Mouse (Mus musculus) midbrain, postnatal 0 days (tissue): ENCODE results near the gene Cry2. TPM values are rescaled to one million over a fixed set of nuclear protein-coding genes. Genes with fewer than 3 reads are reported as not detected.

Source experiments
- ATAC-seq: fragments of 200-750 bp; cut with Nextera tagmentation; 2 replicates; pipeline ENCODE4 v1.8.0; 2017; ENCODE audit warnings: moderate number of reproducible peaks, mild to moderate bottlenecking, moderate TSS enrichment, moderate library complexity; ENCODE audit not compliant: low FRiP score
- DNase-seq: peaks from one replicate; pipeline ENCODE4 v3.0.0-alpha.2; 2015; ENCODE audit warnings: low spot score
- H3K27ac ChIP-seq: fragments of 300-500 bp; sonication (generic); 2 replicates; pipeline ENCODE4 v1.5.1; 2014; ENCODE audit warnings: low read depth, mild to moderate bottlenecking, low read length, mixed read lengths
- H3K27me3 ChIP-seq: fragments of 300-500 bp; sonication (generic); 2 replicates; pipeline ENCODE4 v1.6.1; 2014; ENCODE audit warnings: low read length, control low read depth, mixed read lengths; ENCODE audit not compliant: insufficient read depth
- H3K36me3 ChIP-seq: fragments of 300-500 bp; sonication (generic); 2 replicates; pipeline ENCODE4 v1.6.1; 2014; ENCODE audit warnings: low read length, control low read depth, mixed read lengths; ENCODE audit not compliant: insufficient read depth
- H3K4me1 ChIP-seq: fragments of 300-500 bp; sonication (generic); 2 replicates; pipeline ENCODE4 v1.6.1; 2014; ENCODE audit warnings: mild to moderate bottlenecking, control low read depth, antibody characterized with exemption, low read length, mixed read lengths; ENCODE audit not compliant: insufficient read depth
- H3K4me2 ChIP-seq: fragments of 300-500 bp; sonication (generic); 2 replicates; pipeline ENCODE4 v1.6.1; 2014; ENCODE audit warnings: low read depth, mild to moderate bottlenecking, low read length, mixed read lengths; ENCODE audit not compliant: poor library complexity, severe bottlenecking
- H3K4me3 ChIP-seq: fragments of 300-500 bp; sonication (generic); 2 replicates; pipeline ENCODE4 v1.5.1; 2014; ENCODE audit warnings: low read depth, mild to moderate bottlenecking, low read length, moderate library complexity
- H3K9ac ChIP-seq: fragments of 300-500 bp; sonication (generic); replicated peaks from 2 replicates; pipeline ENCODE4 v1.6.1; 2014; ENCODE audit warnings: mild to moderate bottlenecking, low read length, moderate library complexity, mixed read lengths; ENCODE audit not compliant: poor library complexity, severe bottlenecking
- H3K9me3 ChIP-seq: fragments of 300-500 bp; sonication (generic); 2 replicates; pipeline ENCODE4 v1.6.1; 2016; ENCODE audit warnings: low read length, control low read depth
- CTCF ChIP-seq: IDR thresholded peaks from 2 replicates; pipeline ENCODE4 v1.5.1; 2016; ENCODE audit warnings: antibody characterized with exemption, mild to moderate bottlenecking
- WGBS: fragments of 180-500 bp; shearing (Covaris S2); extraction: QIAGEN DNeasy Blood & Tissue Kit; methylation state at CpG from one replicate; pipeline ENCODE4 v1.1.7; 2014; 5-methylcytosine and 5-hydroxymethylcytosine counted together
- microRNA-seq: library from miRNA; unstranded; fragments of <30 nt; microRNA quantifications from one replicate; pipeline ENCODE4, GENCODE M21; 2016; ENCODE audit warnings: borderline number of aligned reads
- polyA plus RNA-seq: library from polyadenylated mRNA; unstranded; fragments of >200 nt; fragmentation: Nextera tagmentation; extraction: Ambion mirVana; gene quantifications from 2 replicates; pipeline ENCODE4 v1.2.1, GENCODE M21; 2015
- total RNA-seq: library from RNA; depleted of rRNA; stranded (reverse); fragments of >200 nt; gene quantifications from 2 replicates; pipeline ENCODE4 v1.2.3, GENCODE M21; 2014; rRNA removed

Gene Cry2
- total and polyA plus RNA-seq, 2 experiments from 2014 or later: 41.9 to 55.2 TPM

DNA sequence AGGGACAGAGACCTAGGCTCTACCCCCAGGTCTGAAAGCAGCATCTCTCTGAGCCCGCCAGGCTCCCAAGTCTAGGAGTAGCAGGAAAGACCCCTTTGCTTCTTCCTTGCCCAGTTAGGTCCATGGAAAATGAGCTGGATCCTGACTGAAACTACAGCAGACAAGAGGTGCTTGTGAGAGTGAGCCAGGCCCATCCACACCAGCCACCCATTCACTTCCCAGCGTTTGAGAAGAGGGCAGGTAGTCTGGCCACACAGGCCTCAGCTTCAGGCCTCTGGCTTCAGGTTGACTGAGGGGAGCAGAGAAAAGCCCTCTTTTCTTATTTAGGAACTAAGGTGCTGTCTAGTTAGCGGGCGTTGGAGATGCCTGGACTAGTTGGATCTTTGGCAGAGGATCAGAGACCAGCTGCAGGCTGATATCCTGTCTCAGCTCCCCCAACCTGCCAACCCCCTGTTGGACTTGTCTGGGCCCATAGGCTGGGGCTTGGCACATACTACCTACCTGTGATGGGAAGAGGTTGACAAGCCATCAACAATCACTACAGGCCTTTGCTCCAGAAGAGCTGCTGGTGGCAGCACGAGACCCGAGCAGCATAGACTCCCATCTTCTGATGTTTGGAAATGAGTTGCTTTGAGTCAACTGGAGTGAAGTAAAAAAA is 71.1 kb downstream of the Cry2 start:
- Histone ChIP-seq H3K4me3 (no peak overlapping the region), H3K4me2 (no peak overlapping the region), H3K36me3 (peaks cover 48% of the 10 kb centered on the region), H3K9me3 (no peaks in the 10 kb centered on the region), H3K27ac (no peak overlapping the region), H3K4me1 (no peaks in the 10 kb centered on the region), H3K27me3 (no peaks in the 10 kb centered on the region), H3K9ac (no peak overlapping the region)
- over 99% methylated on average over 6 of the region's 6 CpGs for WGBS
- DNase-seq (no peak), ATAC-seq (no peak)
- no peak for TF ChIP-seq CTCF

DNA sequence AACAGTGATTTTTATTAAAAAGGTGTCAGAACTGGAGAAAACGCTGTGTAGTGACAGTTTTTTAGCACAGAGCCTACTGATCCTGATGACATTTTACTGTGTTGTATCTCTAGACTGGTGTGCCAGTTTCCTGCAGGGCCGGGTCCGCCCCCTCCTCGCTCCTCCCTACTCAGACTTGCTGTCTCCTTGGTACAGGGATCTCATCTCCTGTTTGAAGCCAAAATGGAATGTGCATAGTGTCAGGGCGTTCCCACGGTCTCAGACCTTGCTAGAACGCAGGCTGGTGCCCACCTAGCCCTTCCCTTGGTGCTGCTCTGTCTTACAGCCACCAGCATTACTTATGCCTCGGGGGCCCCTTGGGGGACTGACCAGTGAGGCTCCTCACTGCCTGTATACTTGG is 72.0 kb downstream of the Cry2 start:
- Histone ChIP-seq H3K36me3 (peaks cover 53% of the 10 kb centered on the region), H3K9me3 (no peaks in the 10 kb centered on the region), H3K4me3 (no peak overlapping the region), H3K4me1 (no peaks in the 10 kb centered on the region), H3K27me3 (no peaks in the 10 kb centered on the region), H3K4me2 (no peak overlapping the region), H3K27ac (no peak overlapping the region), H3K9ac (no peak overlapping the region)
- no peak for ATAC-seq
- no peak for TF ChIP-seq CTCF
- DNase-seq: no peak
- 78% methylated on average over 8 of the region's 8 CpGs for WGBS

DNA sequence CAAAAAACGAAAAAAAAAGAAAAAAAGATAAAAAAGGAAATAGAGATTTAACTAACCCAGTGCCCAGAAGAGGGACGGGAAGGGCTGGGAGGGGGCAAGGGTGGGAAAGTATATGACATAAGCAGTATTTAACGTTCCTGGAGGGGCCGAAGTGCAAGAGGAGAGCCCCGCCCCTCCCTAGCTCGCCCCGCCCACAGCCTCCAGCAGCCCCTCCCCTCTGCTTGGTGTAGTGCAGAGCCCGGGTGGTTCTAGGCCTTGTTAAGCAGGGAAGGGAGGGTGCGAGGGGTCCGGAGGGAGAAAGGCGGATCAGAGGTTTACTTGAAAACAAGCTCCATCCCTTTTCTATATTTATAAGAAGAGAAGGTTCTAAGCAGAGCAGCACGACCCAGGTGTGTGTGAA is 73.0 kb downstream of the Cry2 start:
- no peak for TF ChIP-seq CTCF
- Histone ChIP-seq H3K9ac (no peak overlapping the region), H3K4me2 (no peak overlapping the region), H3K36me3 (peaks cover 54% of the 10 kb centered on the region), H3K27ac (no peak overlapping the region), H3K4me3 (no peak overlapping the region), H3K4me1 (no peaks in the 10 kb centered on the region), H3K27me3 (no peaks in the 10 kb centered on the region), H3K9me3 (no peaks in the 10 kb centered on the region)
- WGBS: 25% methylated on average over 11 of the region's 12 CpGs
- no peak for DNase-seq
- no peak for ATAC-seq

DNA sequence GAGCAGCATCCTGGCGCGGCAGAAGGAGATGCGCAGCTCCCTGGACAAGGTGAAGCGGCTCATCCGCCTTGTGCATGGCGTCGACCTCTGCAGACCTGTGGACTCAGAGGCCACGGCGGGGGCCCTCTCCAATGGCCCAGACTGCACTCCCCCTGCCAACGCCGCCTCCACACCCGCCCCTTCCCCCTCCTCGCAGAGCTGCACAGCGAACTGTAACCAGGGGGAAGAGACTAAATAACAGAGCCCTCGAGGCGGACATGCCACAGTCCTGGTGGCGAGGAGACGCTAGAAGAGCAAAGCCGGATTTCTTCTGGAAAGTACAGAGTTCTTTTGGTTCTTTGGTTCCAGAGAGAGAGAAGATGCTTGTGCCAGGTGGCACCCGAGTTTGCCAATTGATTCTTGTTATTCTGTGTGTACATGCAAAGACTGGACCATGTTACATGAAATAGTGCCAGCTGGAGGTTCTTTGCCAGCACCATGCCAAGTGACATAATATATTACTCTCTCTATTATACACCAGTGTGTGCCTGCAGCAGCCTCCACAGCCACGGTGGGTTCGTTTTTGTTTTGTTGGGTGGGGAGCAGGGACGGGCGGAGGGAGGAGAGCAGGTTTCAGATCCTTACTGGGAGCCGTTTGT is 73.5 kb downstream of the Cry2 start:
- no peaks in the 10 kb centered on the region for H3K9me3 ChIP-seq
- H3K27me3 ChIP-seq: no peaks in the 10 kb centered on the region
- peak; percentile 64 for DNase-seq
- H3K4me1 ChIP-seq: no peaks in the 10 kb centered on the region
- no peak for TF ChIP-seq CTCF
- H3K36me3 ChIP-seq: peaks cover 54% of the 10 kb centered on the region
- no peak overlapping the region for H3K4me2 ChIP-seq
- no peak overlapping the region for H3K4me3 ChIP-seq
- no peak for ATAC-seq
- H3K9ac ChIP-seq: no peak overlapping the region
- 62% methylated on average over 25 of the region's 25 CpGs for WGBS
- H3K27ac ChIP-seq: no peak overlapping the region

DNA sequence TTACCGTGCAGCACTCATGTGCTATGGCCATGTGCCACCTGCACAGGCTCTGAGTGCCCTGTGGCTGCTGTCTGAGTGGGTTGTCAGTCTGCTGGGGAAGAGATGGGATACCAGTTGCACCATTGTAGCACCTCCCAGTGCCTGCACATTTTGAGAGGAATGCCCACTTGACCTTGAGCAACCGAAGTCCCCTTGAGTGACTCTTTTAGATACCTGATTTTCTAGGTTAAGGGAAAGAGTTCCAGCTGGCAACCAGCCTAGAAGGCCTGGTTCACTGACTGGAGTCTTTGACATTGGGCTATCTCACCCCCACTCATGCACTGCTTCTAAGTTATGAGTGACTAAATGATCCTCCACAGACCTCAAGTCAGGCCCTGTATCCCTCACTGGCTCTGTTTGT is 74.5 kb downstream of the Cry2 start:
- DNase-seq: no peak
- H3K9ac ChIP-seq: no peak overlapping the region
- H3K27me3 ChIP-seq: no peaks in the 10 kb centered on the region
- H3K36me3 ChIP-seq: peaks cover 51% of the 10 kb centered on the region
- H3K4me2 ChIP-seq: no peak overlapping the region
- H3K4me3 ChIP-seq: no peak overlapping the region
- no peaks in the 10 kb centered on the region for H3K9me3 ChIP-seq
- H3K27ac ChIP-seq: no peak overlapping the region
- 82% methylated on average over 2 of the region's 2 CpGs for WGBS
- H3K4me1 ChIP-seq: no peaks in the 10 kb centered on the region
- TF ChIP-seq CTCF: no peak
- no peak for ATAC-seq

DNA sequence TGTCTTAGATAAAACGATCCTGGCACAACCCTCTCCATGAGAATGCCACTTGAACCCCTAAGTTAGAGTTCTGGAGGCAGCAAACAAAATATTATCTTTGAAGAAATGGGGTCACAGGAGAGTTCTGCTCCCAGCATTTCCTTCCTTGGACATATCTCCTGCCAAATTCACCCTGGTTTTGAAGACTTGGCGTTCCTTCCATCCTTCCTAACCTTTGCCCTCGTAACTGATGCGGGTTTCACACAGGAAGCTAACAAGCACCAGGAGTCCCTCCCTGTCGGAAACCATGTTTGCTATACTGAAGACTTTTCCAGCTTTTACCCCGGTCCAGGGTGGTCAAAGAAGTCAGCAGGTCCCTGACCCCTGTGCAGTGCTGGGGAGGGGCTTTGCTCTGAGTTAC is 79.6 kb downstream of the Cry2 start:
- no peaks in the 10 kb centered on the region for H3K27me3 ChIP-seq
- H3K9ac ChIP-seq: no peak overlapping the region
- no peak for TF ChIP-seq CTCF
- no peak overlapping the region for H3K27ac ChIP-seq
- DNase-seq: no peak
- H3K9me3 ChIP-seq: no peaks in the 10 kb centered on the region
- H3K36me3 ChIP-seq: peaks cover 39% of the 10 kb centered on the region
- no peaks in the 10 kb centered on the region for H3K4me1 ChIP-seq
- no peak overlapping the region for H3K4me3 ChIP-seq
- ATAC-seq: no peak
- WGBS: 66% methylated on average over 6 of the region's 6 CpGs
- H3K4me2 ChIP-seq: no peak overlapping the region

Small RNA genes within 50 kb of the gene (microRNA-seq; reads per million reads assigned to microRNA genes)
- not detected for gene Mir7000

Other genes with a start within 250 kb of the Cry2 start
- gene Pex16, start 59.4 kb downstream of the Cry2 start, total RNA-seq: 23.6 and 31.8 TPM in 2 replicates
- 43.4 and 51.5 TPM in 2 replicates for gene Pex16, start 59.4 kb downstream of the Cry2 start, polyA plus RNA-seq
- gene Large2, start 59.2 kb downstream of the Cry2 start, total RNA-seq: 1.4 TPM in 2 replicates
- 1.5 and 1.6 TPM in 2 replicates for gene Large2, start 59.2 kb downstream of the Cry2 start, polyA plus RNA-seq
- gene 1700029I15Rik, start 51.5 kb downstream of the Cry2 start, total RNA-seq: 0.76 and 8.6 TPM in 2 replicates
- gene 1700029I15Rik, start 51.5 kb downstream of the Cry2 start, polyA plus RNA-seq: 3.1 and 4.7 TPM in 2 replicates
- 286 and 357 TPM in 2 replicates for gene Mapk8ip1, start 32.8 kb downstream of the Cry2 start, total RNA-seq
- 176 and 178 TPM in 2 replicates for gene Mapk8ip1, start 32.8 kb downstream of the Cry2 start, polyA plus RNA-seq
- gene Slc35c1, start 26.5 kb upstream of the Cry2 start, total RNA-seq: 8.9 and 18.6 TPM in 2 replicates
- gene Slc35c1, start 26.5 kb upstream of the Cry2 start, polyA plus RNA-seq: 16.8 and 18.8 TPM in 2 replicates
- gene Chst1, start 165.7 kb upstream of the Cry2 start, total RNA-seq: 64.4 and 73.8 TPM in 2 replicates
- gene Chst1, start 165.7 kb upstream of the Cry2 start, polyA plus RNA-seq: 39.5 and 43.0 TPM in 2 replicates